Mouse (Mus musculus) testis, postnatal 14 days (tissue): ENCODE measurements around the gene Gls.

Source experiments
- DNase-seq: peaks from one replicate; pipeline ENCODE4 v3.0.0; 2021; ENCODE audit warnings: low spot score

Gene Gls

DNA sequence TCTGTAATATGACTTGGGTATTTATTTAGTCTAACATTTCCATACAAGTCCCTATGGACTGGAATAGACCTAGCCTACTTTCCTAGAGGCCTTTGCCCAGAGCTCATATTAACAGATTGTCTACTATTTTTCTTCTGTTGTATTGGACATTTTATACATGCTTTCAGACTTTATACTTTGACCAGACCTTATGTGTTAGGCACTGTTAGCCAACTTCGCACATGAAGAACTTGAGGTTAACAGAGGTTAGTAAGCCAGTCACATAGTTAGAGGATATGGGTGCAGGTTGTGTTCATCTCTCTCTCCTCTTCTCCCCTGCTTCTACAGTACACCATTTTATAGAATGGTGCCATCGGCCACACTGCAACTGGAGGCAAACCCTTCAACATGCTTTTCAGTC, 75.0 kb downstream of the Gls start:
- DNase-seq = no peak

DNA sequence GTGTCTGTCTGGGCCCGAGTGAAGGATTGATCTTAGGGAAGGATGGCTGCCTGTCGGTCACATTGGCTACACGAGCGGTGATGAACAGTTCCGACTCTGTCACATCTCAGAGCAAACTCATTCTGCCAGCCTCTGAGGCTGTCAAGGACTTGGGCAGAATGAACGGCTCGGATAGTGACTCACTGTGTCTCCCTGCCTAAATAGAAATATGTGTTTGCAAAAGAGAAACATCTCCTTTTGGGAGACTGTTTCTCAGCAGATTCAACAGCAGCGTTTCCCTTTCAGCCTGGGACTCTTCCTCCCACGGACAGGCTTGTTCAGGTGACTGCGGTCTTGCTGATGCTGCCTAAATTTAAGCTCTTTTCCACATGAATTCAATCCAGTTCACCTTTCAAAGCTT, 76.7 kb downstream of the Gls start:
- no peak for DNase-seq

DNA sequence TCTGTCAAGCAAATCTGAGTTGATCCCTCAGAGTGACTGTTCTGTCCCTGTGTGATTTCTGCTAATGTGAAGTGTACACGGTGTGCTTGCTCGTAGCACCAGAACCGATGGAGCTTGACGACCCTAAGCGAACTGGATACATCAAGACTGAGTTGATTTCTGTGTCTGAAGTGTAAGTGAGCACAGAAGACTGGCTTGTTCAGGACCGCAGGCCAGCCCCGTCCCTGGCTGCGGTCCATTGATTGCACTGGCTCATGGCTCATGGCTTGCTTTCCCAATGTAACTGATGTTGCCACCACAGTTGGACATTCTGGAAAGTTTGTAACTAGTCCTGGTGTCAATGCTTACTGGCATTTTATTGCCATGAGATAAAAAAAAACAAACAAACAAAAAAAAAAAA, 78.1 kb downstream of the Gls start:
- DNase-seq = peak; percentile 27

DNA sequence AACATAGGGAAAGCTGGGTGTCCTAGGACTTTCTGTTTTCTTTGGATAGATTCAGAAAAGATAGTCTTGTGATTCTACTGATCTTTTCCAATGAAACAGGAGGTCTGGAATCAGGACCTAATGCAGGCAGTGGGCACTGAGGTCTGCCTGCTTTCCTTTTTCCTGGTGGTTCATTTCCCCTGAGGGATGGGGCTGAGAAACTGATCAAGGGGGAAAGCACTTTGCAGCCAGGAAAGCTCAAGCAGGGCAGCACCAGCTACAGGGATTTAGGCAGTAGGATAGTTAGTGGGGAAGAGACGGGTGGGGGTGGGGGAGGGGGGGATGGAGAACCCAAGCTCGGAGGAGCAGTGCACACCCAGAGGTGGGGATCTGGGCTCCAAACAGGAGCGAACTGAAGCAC, 80.1 kb downstream of the Gls start:
- no peak for DNase-seq

DNA sequence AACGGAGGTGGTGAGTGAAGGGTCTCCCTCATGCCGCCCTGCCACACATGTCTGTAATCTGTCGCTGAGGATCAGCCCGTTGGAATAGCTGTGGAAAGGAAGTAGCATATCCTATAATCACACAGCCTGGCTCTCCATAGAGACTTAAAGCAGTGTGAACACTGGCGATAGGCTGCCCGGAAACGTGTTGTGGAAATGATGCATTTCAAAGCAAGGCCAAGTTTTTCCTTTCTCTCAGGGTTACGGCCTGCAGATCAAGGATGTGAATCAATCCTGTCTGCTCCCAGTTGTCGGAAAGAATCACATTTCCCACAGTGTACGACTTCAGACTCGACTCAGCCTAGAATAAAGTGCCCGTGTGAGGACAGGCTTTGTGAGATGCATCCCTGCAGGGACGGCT, 80.7 kb downstream of the Gls start:
- no peak for DNase-seq

DNA sequence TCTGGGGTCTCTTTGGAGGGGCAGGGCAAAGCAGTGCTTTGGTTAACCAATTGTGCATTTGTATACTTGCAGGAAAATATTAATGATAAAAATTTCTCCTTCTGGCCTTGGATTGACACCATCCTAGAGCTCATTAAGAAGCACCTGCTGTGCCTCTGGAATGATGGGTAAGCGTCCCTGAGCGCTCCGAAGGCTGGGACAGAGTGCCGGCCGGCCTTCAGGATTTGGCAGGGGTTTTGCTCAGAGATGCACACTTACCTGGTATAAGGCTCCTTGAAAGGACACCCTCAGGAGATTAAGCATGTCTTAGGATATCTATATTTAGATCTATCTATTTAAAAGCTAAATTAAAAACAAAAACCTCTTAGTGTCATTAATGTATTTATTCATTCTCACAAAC, 81.9 kb downstream of the Gls start:
- no peak for DNase-seq

DNA sequence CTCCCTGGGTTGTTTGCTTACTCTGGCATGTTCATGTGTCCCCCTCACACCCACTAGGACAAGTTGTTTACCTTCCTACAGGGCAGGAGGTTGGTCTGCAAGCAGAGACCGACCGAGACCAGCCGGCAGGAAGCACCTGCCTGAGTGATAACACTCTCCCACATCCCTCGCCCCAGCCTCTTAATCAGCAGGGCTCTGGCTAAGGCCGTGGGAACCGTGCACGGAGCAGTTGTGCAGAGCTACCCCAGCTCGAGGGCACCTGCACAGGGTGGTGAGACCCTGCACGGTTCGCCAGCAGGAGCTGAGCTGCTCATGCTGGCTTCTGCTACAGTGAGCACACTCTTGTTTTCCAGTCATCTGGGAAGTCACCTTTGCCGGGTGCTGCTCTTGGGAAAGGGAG, 82.4 kb downstream of the Gls start:
- no peak for DNase-seq

DNA sequence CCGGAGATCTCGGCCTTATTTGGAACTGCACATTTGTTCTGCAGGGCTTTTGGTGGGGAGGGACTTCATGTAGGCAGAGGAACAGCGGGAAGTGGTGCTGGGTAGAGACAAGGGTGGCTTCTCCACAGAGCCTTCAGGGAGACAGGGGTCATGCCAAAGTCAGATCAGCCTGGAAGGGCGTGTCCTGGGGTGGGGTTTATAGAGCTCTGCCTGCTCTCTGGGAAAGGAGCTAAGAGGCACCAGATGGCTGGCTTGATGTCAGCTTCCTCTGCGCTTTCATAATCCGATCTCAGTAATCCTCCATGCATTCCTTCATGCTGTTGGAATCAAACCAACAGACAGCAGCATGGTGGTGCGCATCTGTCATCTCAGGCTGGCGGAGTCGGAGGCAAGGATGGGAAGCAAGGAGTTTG, 83.1 kb downstream of the Gls start:
- no peak for DNase-seq

DNA sequence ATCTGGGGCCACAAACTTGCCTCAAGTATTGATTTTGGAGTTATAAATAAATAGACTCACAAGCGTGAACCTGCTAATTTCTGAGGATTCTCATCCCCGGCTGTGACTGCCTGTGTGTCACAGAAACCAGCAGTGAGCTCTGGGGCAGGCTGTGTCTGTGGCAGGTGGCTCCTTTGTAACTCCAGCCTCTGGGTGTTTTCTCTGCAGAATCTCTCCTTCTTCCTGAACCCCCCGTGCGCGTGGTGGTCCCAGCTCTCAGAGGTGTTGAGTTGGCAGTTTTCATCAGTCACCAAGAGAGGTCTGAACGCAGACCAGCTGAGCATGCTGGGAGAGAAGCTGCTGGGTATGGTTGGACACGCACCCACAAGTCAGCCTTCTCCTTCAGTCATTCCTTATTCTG, 84.3 kb downstream of the Gls start:
- no peak for DNase-seq

DNA sequence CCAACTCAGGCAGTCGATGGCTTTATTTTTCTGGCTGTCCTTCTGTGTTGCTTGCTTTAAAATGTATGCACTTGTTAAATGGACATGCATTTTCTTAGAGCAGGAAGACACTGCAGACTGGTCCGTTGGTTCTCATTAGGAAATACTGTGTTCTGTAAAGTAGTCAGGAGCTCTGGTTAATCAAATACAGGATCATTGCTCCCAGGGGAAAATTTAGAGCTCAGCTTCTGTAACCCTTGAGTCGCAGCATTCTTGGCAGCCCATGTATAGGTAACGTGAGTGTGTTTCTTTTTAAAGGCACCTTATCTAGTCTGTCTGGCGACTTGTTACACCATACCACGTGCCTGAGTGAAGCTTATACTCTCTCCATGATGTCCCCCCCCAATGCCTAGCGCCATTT, 84.9 kb downstream of the Gls start:
- DNase-seq = no peak

DNA sequence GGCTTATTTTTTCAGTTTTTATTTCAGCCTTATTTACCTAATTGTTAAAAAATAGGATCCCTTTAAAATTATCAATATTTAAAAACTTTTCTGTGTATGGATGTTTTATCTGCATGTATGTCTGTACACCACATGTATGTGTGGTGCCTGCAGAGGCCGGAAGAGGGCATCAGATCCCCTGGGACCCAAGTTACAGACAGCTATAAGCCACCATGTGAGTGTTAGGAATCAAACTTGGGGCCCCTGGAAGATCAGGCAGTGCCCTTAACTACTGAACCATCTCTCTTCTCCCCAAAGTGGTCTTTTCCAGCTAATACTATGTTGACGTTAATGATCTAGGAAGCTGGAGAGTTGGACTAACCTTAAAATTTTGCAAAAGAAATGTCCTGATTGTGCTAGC, 85.6 kb downstream of the Gls start:
- DNase-seq = no peak

DNA sequence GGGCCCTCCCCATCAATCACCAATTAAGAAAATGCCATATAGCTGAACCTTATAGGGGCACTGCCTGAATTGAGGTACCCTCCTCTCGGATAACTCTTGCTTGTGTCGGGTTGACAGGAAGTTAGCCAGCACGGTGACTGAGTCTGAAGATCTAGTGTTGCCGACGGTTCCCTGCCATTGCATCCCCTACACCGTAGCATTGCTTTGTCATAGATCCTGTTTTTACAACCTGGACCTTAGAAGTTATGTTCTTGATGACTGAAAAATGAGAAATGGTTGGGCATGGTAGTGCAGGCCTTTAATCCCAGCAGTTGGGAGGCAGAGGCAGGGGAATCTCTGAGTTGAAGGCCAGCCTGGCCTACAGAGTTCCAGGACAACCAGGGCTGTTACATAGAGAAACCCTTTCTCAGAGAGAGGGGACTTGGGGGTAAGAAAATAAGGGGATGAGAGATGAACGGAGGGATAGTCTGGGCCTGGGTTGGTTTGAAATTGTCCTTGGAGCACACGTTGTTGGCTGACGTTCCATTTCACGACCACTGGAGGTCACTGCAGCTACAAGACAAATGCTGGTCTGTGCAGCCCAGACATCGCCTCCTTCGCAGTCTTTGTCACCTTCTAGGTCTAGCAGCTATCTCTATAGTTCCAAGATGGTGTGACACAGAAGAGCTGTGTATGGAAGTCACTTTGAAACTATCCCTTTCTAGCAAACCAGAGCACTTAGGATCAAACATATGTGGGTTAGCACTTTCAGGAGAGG, 86.6 kb downstream of the Gls start:
- DNase-seq = no peak

DNA sequence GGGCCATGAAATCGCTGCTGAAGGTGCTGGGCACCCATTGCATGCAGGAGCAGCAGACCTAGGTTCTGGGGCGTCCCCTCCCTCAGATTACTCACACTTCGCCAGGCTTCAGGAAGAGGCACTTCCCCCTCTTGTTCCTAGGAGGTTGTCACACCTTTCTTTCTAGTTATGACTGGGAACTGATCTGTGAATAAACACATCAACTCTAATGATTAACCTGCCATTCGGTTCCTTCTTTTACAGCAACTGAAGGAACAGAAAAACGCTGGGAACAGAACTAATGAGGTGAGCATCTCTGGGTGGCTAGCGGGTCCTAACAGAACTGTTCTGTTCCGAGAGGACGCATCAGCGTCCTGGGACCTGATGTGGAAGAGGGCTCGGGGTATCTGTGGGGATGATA, 88.1 kb downstream of the Gls start:
- no peak for DNase-seq

DNA sequence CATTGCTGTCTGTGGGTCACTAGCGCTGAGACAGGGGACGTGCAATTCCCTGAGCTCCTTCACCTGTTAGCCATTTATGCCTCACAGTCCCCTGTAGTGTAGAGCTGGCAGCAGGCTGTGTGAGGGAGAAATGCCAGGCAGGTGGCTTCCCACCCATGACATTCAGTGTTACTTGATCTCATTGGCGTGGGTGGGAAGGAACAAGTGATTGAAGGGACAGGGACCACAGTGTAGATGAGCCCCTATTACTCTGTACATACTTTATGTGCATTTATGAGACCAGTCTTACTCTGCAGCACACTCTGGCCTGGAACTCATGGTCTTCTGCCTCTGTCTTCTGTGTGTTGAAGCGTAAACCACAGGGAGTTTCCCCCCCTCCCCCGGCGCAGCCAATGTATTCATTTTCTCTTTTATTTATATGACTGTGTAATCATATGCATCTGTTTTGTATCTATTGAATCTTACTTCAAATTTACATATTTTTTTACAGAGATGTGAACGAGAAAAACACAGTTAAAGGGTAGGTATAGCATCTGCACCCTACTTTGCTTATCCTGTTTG, 89.4 kb downstream of the Gls start:
- no peak for DNase-seq

DNA sequence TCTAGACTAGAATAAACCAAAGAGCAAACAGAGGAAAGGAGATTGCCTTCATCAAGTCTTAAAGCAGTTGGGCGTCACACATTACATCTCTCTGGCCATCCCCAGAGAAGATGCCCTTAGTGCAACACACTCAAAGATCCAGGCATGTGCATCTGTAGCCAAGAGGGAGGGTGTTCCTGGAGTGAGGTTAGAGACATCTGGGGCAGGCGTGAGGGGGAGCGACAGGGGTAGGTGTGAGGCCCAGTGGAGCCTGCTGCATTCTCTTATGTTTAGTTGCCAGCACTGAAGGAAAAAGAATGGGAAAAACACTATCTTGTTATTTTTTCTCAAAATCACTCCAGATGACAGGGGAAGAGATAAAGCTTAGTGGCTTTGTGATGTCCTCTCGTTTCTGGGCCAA, 89.8 kb downstream of the Gls start:
- DNase-seq = no peak

DNA sequence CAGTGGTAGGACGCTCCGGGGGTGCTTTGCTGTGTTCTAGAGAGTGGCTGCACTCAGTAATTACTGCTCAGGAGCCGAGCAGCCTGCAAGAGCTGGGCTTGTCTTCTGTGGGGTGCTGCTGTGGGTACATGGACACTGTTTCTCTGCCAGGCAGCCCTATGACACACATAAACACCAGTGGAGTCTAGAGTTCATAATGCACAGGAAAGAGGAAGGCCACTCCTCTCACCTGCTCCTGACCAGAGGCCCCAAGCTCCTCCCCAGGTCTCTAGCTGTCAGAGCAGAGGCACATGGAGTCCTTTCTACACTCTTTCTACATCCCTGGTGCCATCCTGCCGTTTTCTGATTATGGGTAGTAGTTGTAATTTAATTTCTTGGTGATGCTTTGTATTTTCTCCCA, 90.9 kb downstream of the Gls start:
- no peak for DNase-seq

DNA sequence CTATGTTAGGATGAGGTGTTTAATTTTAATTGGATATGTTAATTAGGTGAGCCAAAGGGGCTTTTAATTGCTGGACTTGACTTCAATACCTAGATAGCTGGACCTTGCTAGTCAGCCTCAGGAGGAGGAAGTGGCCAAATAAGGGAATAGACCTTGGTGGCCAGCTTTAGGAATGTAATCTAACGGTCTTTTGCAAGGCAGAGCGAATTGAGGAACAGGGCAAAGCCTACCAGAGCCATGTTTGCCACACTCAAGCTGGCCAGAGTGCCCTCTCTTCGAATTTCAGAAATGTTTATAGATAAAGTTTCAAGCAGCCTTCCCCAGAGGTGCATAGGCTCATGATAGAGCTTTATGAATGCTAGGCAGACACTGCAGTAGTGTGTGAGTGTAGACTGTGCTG, 91.5 kb downstream of the Gls start:
- no peak for DNase-seq

DNA sequence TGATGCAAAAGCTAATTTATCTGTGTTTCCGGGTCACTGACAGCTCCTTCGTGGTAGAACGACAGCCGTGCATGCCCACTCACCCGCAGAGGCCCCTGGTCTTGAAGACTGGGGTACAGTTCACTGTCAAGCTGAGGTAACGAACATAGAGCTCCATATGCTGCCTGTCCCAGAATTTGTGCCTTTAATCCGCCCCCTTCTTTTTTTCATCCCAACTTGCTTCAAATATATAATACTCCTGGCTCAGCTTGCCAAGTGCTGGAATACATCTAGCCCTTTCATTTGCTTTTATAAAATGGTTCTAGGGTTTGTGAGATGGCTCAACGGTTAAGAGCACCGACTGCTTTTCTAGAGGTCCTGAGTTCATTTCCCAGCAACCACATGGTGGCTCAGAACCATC, 92.5 kb downstream of the Gls start:
- no peak for DNase-seq

DNA sequence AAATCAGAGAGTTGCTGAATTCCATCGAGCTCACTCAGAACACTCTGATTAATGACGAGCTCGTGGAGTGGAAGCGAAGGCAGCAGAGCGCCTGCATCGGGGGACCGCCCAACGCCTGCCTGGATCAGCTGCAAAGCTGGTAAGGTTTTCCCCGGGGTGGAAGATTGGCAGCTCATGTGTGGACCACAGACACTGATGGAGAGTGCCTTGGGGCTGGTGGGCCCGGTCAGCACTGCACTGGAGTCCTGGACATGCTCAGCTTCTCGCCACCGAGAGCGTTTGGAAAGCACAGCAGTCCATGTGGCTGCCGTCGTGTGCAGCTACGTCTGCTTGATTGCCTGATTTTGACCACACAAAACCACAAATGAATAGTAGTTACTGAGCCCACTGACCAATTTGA, 95.7 kb downstream of the Gls start:
- no peak for DNase-seq

DNA sequence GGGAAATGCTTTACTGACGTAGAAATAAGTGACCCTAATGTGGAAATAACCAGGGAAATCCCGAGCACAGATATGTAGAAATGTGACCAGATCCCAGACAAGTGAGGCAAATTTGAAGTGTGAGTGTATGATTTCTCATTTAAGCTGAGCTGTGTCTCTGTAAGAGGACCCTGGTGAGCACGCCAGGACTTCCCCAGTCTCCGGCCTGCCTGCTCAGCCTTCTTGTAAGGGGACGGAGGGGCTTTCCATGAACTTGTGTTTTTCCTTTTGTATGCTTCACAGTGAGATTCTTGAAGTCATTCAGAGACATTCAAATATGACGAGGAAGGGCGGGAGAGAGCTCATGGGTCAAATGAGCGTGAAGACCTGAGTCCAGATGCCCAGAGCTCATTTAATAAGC, 99.8 kb downstream of the Gls start:
- DNase-seq = no peak

DNA sequence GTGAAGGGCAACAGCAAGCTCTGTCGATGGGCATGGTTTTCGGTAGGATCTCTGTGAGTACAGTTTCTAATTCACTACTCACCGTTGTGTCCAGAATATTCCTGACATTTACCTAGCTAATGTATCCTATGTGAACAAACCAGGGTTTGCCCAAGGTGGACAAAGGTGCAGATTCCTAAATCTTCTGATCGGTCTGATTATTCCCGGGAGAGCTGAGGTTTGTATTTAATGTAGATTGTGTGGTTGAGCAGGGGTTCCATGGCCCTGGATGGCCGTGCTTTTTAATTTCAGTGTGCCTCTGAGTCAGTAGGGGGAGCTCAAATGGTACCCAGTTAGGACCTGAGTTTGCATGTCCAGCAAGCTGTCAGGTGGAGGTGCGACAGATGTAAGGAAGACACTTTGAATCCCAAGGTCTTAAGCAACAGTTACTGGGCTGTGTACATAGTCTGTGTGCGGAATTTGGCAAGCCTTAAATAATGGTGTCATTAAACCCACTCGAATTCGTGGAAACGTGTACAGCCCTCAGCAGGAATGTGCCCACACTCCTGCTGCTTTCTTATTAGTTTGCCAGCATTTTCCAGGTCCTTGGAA, 101.2 kb downstream of the Gls start:
- no peak for DNase-seq

DNA sequence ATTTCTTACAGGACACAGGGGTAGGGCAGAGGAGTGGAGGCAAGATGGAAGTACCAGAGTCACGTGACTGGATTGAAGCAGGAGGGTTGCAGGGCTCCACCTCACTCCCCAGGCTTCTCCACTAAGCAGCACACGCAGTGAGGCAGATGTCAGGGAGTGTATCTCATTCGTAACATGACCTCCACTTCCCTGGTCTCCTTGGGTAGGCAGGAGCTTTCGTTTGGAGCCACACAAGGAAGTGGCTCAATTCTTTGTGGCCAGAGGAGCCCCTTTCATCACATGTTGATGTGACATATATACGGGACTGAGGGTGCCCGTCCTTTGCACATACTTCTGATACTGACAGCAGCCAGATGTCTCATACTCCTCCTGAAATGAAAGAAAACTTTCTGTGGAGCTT, 103.2 kb downstream of the Gls start:
- DNase-seq = no peak

DNA sequence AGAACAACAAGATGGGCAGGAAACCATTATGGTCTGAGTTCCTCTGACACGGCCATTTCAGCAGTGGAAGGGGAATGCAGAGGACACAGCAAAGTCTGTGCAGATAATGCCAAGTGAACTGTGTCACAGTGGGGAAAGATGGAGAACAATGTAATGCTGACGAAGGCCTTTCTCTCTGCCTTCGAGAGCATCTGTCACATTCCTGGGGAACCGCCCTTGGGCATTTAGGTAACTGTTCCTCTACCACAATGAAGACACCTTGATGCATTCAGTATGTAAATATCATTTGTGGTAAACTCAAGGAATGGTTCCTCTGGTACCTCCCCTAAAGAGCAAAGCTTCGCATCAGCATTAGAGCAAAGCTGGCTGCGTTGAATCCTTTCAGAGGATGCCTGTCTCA, 105.7 kb downstream of the Gls start:
- DNase-seq = no peak

DNA sequence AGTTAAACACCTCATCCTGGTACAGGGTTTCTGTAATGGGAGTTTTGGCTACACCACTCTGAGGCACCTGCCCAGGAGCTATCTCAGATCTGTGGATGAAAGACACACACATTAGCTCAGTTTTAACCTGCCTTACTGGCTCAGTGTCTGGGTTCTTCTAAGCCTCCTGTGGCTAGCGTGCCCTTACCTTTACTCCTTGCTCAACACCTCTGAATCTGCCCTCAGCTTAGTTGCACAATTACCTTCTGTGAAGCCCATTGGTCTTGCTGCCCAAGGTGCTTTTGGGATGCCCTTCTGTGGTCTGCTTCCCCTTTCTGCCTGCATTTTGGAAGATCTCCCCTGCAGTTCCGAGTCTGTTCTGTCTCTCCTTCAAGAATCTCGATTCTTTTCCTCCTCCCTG, 108.2 kb downstream of the Gls start:
- DNase-seq = no peak
